Mouse (Mus musculus): Measurements from ENCODE around the gene Ikzf1.

Gene Ikzf1

DNA sequence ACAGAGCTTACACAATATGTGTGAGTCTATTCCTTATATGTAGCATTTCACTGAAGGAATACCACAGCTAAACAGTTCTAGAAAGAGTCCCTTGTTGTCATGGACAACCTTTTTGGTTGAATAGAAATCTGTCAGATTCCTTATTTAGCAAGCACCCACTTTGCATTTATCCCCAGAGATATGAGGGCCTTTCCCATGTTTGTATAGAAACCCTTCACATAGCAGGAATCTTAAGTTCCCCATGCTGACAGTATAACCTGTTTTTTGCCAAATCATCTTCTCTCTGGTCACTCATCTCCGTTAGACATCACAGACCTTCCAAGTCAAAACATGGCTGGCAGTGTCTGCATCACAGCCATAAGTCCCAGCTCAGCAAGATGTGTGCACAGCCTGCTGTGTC is 59.4 kb downstream of the Ikzf1 start:
- H3K9me3 ChIP-seq (ENCODE audit: low read length), result peaks cover 5% of the 10 kb centered on the region; the same call in 1 of the 2 replicates
- no peaks in the 10 kb centered on the region for H3K36me3 ChIP-seq (ENCODE audit: insufficient read depth, low read length)
- H3K4me1 ChIP-seq (replicated peaks; ENCODE audit: low read depth, low read length), result no peaks in the 10 kb centered on the region
- no peak overlapping the region for H3K4me3 ChIP-seq (replicated peaks; ENCODE audit: low read length)
- 0 out of 2 replicates have a peak, but pooled peaks cover 2% of the 10 kb centered on the region for H3K27me3 ChIP-seq (ENCODE audit: insufficient read depth, low read length)
- no peak for TF ChIP-seq POU5F1 (IDR thresholded peaks at IDR 0.05; ENCODE audit: borderline replicate concordance, low read length)

DNA sequence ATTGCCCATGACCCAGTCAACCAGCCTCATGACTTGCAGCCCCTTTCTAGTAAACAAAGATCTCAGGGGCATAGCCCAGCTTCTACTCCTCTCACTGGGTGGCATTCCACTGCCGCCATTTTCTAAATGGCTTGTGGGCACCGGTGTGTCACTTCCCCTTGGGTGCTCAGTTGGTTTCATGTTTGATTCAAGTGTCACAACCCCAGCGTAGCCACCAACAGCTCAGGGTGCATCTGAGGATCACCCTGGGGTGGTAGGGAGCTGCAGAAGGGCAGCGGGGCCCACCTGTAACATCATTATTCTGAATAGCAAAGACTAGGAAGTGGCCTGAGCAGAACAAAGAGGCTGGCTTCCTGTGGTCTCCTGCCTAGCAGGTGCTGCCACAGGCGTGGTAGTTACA is 66.3 kb downstream of the Ikzf1 start:
- H3K36me3 ChIP-seq (ENCODE audit: insufficient read depth, low read length), result no peaks in the 10 kb centered on the region
- no peak overlapping the region for H3K4me3 ChIP-seq (replicated peaks; ENCODE audit: low read length)
- no peak for TF ChIP-seq NANOG (IDR thresholded peaks at IDR 0.05; ENCODE audit: borderline replicate concordance, low read length)
- no peak for TF ChIP-seq POU5F1 (IDR thresholded peaks at IDR 0.05; ENCODE audit: borderline replicate concordance, low read length)
- no peak for TF ChIP-seq CTCF (conservative IDR thresholded peaks at IDR 0.05; ENCODE audit: low read length)

DNA sequence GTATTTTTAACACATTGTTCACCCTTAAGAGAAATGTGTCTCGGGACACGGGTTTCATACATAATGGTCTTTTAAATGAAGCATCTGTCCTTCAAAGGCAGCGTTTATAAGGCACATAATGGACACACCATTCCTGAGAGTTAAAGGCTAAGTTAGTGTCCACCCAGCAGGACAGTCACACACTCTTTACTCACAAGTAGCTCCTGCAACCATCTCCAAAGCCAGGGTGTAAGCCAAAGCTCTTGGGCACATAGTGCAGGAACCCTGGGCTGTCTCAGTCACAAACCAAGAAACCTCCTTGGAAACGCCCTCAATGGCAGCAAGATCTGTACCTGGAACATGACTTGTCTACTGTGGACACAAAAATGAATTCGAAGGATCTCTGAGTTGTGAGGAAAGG is 68.1 kb downstream of the Ikzf1 start:
- Histone ChIP-seq H3K36me3 (ENCODE audit: insufficient read depth, low read length) (no peaks in the 10 kb centered on the region), H3K4me3 (replicated peaks; ENCODE audit: low read length) (no peak overlapping the region), H3K27me3 (ENCODE audit: insufficient read depth, low read length) (no peaks in the 10 kb centered on the region), H3K9me3 (ENCODE audit: low read length) (no peaks in the 10 kb centered on the region), H3K4me1 (replicated peaks; ENCODE audit: low read depth, low read length) (no peaks in the 10 kb centered on the region)
- no peak for TF ChIP-seq POU5F1 (IDR thresholded peaks at IDR 0.05; ENCODE audit: borderline replicate concordance, low read length)
- no peak for TF ChIP-seq NANOG (IDR thresholded peaks at IDR 0.05; ENCODE audit: borderline replicate concordance, low read length)
- no peak for TF ChIP-seq CTCF (conservative IDR thresholded peaks at IDR 0.05; ENCODE audit: low read length)

More for the DNA sequence above, 66.3 kb downstream of the Ikzf1 start:
- no peaks in the 10 kb centered on the region for H3K9me3 ChIP-seq (ENCODE audit: low read length)
- H3K27me3 ChIP-seq (ENCODE audit: insufficient read depth, low read length), result no peaks in the 10 kb centered on the region
- no peaks in the 10 kb centered on the region for H3K4me1 ChIP-seq (replicated peaks; ENCODE audit: low read depth, low read length)

DNA sequence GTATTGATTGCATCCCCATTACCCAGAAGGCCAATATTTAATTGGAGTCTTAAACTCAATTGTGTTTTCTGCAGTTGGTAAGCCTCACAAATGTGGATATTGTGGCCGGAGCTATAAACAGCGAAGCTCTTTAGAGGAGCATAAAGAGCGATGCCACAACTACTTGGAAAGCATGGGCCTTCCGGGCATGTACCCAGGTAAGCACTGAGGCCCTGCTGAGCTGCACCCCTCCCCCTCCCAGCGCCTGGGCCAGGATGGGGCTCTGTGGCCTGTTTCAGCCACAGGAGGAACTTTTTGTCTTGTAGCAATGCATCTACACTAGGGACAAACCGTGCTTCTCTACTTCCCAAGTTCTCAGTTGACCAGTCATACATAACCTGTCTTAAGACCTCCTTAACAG is 73.3 kb downstream of the Ikzf1 start:
- TF ChIP-seq NANOG (IDR thresholded peaks at IDR 0.05; ENCODE audit: borderline replicate concordance, low read length) (no peak), CTCF (conservative IDR thresholded peaks at IDR 0.05; ENCODE audit: low read length) (no peak)

DNA sequence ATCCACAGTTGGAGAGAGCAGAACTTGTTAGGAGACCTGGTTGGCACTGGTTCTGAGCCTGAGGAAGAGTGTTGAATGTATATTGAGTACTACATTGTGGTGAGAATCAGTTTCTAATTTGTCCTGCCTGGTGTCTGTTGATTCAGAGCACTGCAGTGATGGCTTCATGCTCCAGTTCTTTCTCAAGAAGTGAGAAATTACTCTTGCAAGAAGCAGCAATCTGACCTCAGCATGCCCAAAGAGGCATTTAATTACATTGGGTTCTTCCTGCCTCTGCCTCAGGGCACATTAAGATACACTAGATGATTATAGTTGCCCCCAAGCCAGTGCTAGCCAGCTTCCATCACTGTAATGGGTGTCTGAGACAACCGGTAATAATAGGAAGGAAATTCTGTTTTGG is 74.1 kb downstream of the Ikzf1 start:
- no peaks in the 10 kb centered on the region for H3K4me1 ChIP-seq (replicated peaks; ENCODE audit: low read depth, low read length)
- no peak overlapping the region for H3K4me3 ChIP-seq (replicated peaks; ENCODE audit: low read length)
- TF ChIP-seq NANOG (IDR thresholded peaks at IDR 0.05; ENCODE audit: borderline replicate concordance, low read length) (no peak), CTCF (conservative IDR thresholded peaks at IDR 0.05; ENCODE audit: low read length) (no peak), POU5F1 (IDR thresholded peaks at IDR 0.05; ENCODE audit: borderline replicate concordance, low read length) (no peak)
- H3K27me3 ChIP-seq (ENCODE audit: insufficient read depth, low read length), result peaks cover 4% of the 10 kb centered on the region; the same call in 1 of the 2 replicates
- no peaks in the 10 kb centered on the region for H3K36me3 ChIP-seq (ENCODE audit: insufficient read depth, low read length)
- H3K9me3 ChIP-seq (ENCODE audit: low read length), result no peaks in the 10 kb centered on the region

More for the DNA sequence above, 73.3 kb downstream of the Ikzf1 start:
- Histone ChIP-seq H3K27me3 (ENCODE audit: insufficient read depth, low read length) (peaks cover 4% of the 10 kb centered on the region; the same call in 1 of the 2 replicates), H3K9me3 (ENCODE audit: low read length) (no peaks in the 10 kb centered on the region), H3K36me3 (ENCODE audit: insufficient read depth, low read length) (no peaks in the 10 kb centered on the region), H3K4me3 (replicated peaks; ENCODE audit: low read length) (no peak overlapping the region), H3K4me1 (replicated peaks; ENCODE audit: low read depth, low read length) (no peaks in the 10 kb centered on the region)

DNA sequence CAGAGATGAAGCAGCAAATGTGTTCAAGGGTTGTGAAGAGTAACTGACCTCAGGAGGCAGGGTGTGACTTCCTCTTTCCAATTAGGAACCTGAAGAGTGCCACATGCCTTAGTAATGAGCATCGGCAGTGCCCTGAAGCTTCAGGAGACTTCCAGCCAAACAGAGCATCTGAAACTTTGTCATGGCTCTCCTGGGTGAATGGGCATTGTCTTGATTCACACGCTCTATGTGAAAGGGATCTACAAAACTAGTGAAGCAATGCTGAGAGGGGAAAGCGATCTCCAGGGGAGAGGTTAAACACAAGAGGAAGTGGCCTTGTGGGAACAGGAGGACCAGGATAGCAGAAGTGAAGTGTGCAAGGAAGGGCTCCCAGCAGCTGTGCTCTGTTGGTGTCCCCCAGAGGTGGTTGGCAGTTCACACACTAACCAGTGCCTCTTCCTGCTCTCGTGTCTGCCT is 78.4 kb downstream of the Ikzf1 start:
- Histone ChIP-seq H3K36me3 (ENCODE audit: insufficient read depth, low read length) (no peaks in the 10 kb centered on the region), H3K9me3 (ENCODE audit: low read length) (no peaks in the 10 kb centered on the region), H3K4me1 (replicated peaks; ENCODE audit: low read depth, low read length) (no peaks in the 10 kb centered on the region), H3K4me3 (replicated peaks; ENCODE audit: low read length) (no peak overlapping the region), H3K27me3 (ENCODE audit: insufficient read depth, low read length) (peaks cover 4% of the 10 kb centered on the region; the same call in 1 of the 2 replicates)
- TF ChIP-seq NANOG (IDR thresholded peaks at IDR 0.05; ENCODE audit: borderline replicate concordance, low read length) (no peak), CTCF (conservative IDR thresholded peaks at IDR 0.05; ENCODE audit: low read length) (no peak), POU5F1 (IDR thresholded peaks at IDR 0.05; ENCODE audit: borderline replicate concordance, low read length) (no peak)

DNA sequence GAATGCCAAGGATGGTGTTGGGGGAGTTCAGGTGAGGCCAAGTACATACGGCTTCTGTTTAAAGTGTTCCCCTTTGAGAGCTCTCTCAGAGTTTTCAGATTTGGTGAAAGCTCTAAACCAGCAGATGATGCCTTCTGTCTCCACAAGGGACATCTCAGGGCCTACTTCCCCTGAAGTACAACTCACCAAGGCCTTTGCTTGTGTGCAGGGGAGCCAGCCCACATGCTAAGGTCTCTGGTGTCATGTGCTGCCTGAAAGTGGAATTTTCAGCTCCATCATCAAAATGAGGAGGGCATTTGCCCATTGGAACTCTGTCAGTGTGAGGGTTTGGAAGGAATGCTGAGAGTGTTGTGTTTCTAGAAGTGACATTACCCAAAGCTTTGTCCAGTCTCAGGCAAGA is 80.6 kb downstream of the Ikzf1 start:
- peaks cover 9% of the 10 kb centered on the region for H3K4me1 ChIP-seq (replicated peaks; ENCODE audit: low read depth, low read length)
- no peaks in the 10 kb centered on the region for H3K36me3 ChIP-seq (ENCODE audit: insufficient read depth, low read length)
- peaks cover 16% of the 10 kb centered on the region for H3K27me3 ChIP-seq (ENCODE audit: insufficient read depth, low read length)
- no peak overlapping the region for H3K4me3 ChIP-seq (replicated peaks; ENCODE audit: low read length)
- no peaks in the 10 kb centered on the region for H3K9me3 ChIP-seq (ENCODE audit: low read length)
- TF ChIP-seq NANOG (IDR thresholded peaks at IDR 0.05; ENCODE audit: borderline replicate concordance, low read length), result no peak

DNA sequence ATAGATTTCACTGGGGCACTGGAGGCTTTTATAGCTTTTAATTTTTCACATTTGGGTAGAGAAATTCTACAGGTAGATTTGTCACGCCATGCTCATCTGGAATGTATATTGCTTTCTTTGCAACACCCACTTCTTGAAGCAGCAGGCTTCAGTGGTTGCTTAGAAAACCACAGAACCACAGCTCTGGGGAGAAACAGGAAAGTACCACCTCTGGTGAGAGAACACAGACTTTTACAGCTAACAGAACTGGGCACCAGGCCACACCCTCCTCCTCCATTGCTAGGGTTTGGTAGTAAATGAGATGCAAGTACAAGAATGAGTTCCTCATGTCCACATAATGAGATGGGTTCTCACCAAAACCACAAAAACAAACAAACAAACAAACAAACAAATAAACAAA is 81.3 kb downstream of the Ikzf1 start:
- TF ChIP-seq NANOG (IDR thresholded peaks at IDR 0.05; ENCODE audit: borderline replicate concordance, low read length) (no peak), CTCF (conservative IDR thresholded peaks at IDR 0.05; ENCODE audit: low read length) (no peak), POU5F1 (IDR thresholded peaks at IDR 0.05; ENCODE audit: borderline replicate concordance, low read length) (no peak)
- H3K4me3 ChIP-seq (replicated peaks; ENCODE audit: low read length), result no peak overlapping the region
- peaks cover 19% of the 10 kb centered on the region for H3K27me3 ChIP-seq (ENCODE audit: insufficient read depth, low read length)
- no peaks in the 10 kb centered on the region for H3K36me3 ChIP-seq (ENCODE audit: insufficient read depth, low read length)
- peaks cover 9% of the 10 kb centered on the region for H3K4me1 ChIP-seq (replicated peaks; ENCODE audit: low read depth, low read length)
- H3K9me3 ChIP-seq (ENCODE audit: low read length), result no peaks in the 10 kb centered on the region

DNA sequence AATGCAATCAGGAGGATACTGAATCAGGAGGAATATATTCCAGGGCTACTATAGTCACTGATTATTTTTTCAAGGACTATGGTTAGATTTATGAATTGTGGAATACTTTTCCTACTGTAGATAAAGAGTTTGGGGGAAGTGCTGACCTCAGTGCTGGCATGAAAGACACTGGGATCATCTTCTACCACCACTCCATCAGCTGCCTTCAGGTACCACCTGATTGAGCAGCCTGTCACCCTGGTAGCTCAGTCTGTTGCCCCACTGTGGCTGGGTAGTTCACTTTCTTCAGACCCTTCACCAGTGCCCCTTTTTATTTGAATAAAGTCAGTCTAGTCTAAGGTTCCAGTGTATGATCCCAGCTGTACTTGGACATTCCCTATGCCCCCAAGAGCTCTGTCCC is 81.9 kb downstream of the Ikzf1 start:
- Histone ChIP-seq H3K9me3 (ENCODE audit: low read length) (no peaks in the 10 kb centered on the region), H3K4me3 (replicated peaks; ENCODE audit: low read length) (no peak overlapping the region), H3K27me3 (ENCODE audit: insufficient read depth, low read length) (peaks cover 20% of the 10 kb centered on the region), H3K36me3 (ENCODE audit: insufficient read depth, low read length) (no peaks in the 10 kb centered on the region), H3K4me1 (replicated peaks; ENCODE audit: low read depth, low read length) (peaks cover 9% of the 10 kb centered on the region)
- TF ChIP-seq CTCF (conservative IDR thresholded peaks at IDR 0.05; ENCODE audit: low read length), result no peak
- TF ChIP-seq POU5F1 (IDR thresholded peaks at IDR 0.05; ENCODE audit: borderline replicate concordance, low read length), result no peak
- no peak for TF ChIP-seq NANOG (IDR thresholded peaks at IDR 0.05; ENCODE audit: borderline replicate concordance, low read length)

Data from E14TG2a.4 (cell line).